Mouse (Mus musculus) kidney, adult 10 weeks (tissue): ENCODE results near the gene Cxcr5. TPM values are rescaled to one million over a fixed set of nuclear protein-coding genes. Genes with fewer than 3 reads are reported as not detected.

Source experiments
- polyA plus RNA-seq: library from polyadenylated mRNA; stranded (reverse); fragments of 350-450 nt; fragmentation: Illumina TruSeq; extraction: RNeasy Lipid Tissue Mini Kit (QIAGEN cat#74804); gene quantifications from one replicate; pipeline ENCODE4 v1.2.3, GENCODE M21; 2014; ENCODE audit warnings: low read depth, low replicate concordance

Gene Cxcr5
- polyA plus RNA-seq, result not detected

DNA sequence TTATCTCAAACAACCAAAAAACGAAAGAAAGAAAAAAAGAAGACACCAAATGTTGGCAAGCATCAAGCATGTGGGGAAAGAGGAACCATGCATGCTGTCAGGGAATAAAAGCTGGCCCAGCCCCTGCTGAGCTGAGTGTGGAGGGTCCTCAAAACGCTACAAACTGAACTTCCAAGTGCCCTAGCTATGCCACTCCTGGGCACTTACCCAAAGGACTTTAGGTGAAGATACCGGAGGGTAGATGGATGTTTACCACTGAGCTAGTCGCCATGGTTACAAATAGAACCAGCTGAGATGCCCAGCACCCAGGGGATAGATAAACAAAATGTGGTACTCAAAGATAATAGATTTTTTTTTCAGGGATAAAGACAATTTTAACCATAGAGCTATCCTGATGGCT is at the start of gene Cxcr5:
Gene Cxcr5 (minus strand): TSS at position 281 of the 400 bp plus-strand sequence.

GRCm38 (mm10) chr9:44604779-44605615 is 43.3 kb upstream of the Cxcr5 start, which contains the start of gene Ddx6:
Gene Ddx6 (plus strand): TSS chr9:44604892.

GRCm38 (mm10) chr9:44482552-44482951 is 79.1 kb downstream of the Cxcr5 start, which contains the start of gene Bcl9l:
Gene Bcl9l (plus strand): TSS chr9:44482825.

Other genes with a start within 250 kb of the Cxcr5 start
- gene C2cd2l, start 241.6 kb downstream of the Cxcr5 start, polyA plus RNA-seq, result 3.3 TPM
- 7.5 TPM for gene Dpagt1, start 235.9 kb downstream of the Cxcr5 start, polyA plus RNA-seq
- 1.1 TPM for gene H2afx, start 227.2 kb downstream of the Cxcr5 start, polyA plus RNA-seq
- gene Hmbs, start 217.6 kb downstream of the Cxcr5 start, polyA plus RNA-seq, result 24.3 TPM
- 9.7 TPM for gene Vps11, start 200.2 kb downstream of the Cxcr5 start, polyA plus RNA-seq
- 9.5 TPM for gene Hyou1, start 182.4 kb downstream of the Cxcr5 start, polyA plus RNA-seq
- 43.3 TPM for gene Slc37a4, start 165.0 kb downstream of the Cxcr5 start, polyA plus RNA-seq
- 684 TPM for gene Rps25, start 154.7 kb downstream of the Cxcr5 start, polyA plus RNA-seq
- 41.1 TPM for gene Trappc4, start 154.3 kb downstream of the Cxcr5 start, polyA plus RNA-seq
- gene Ccdc84, start 143.3 kb downstream of the Cxcr5 start, polyA plus RNA-seq, result 7.0 TPM
- gene Foxr1, start 120.7 kb downstream of the Cxcr5 start, polyA plus RNA-seq, result not detected
- not detected for gene Upk2, start 106.9 kb downstream of the Cxcr5 start, polyA plus RNA-seq
- gene Bcl9l, start 79.1 kb downstream of the Cxcr5 start, polyA plus RNA-seq, result 0.97 TPM
- 161 TPM for gene Ddx6, start 43.0 kb upstream of the Cxcr5 start, polyA plus RNA-seq
- 9.1 TPM for gene Treh, start 111.4 kb upstream of the Cxcr5 start, polyA plus RNA-seq
- gene Phldb1, start 173.3 kb upstream of the Cxcr5 start, polyA plus RNA-seq, result 0.89 TPM
- 269 TPM for gene Arcn1, start 206.0 kb upstream of the Cxcr5 start, polyA plus RNA-seq
- gene Ift46, start 206.0 kb upstream of the Cxcr5 start, polyA plus RNA-seq, result 17.3 TPM
- gene Tmem25, start 237.4 kb upstream of the Cxcr5 start, polyA plus RNA-seq, result 3.2 TPM
- 18.3 TPM for gene Ttc36, start 241.2 kb upstream of the Cxcr5 start, polyA plus RNA-seq